ENCODE assay signal across 8 mouse cellular contexts in genomic region chr5:124868981-124869380, GRCm38 (mm10). TPM values are rescaled to one million over a fixed set of nuclear protein-coding genes. Genes with fewer than 3 reads are reported as not detected.
A peak's percentile ranks its signal among the peaks of the same experiment; 100 is the strongest.
DNase-seq lines count a peak whose midpoint lies in the region; TF ChIP-seq lines count a peak whose summit lies in the region.

No protein-coding gene starts in this region.

- H3K27ac ChIP-seq in heart, adult 2 months: no peak overlapping the region
- H3K27ac ChIP-seq in gastrocnemius, adult 2 months: no peak overlapping the region

- no peak overlapping the region for H3K4me3 ChIP-seq in heart, adult 2 months
- H3K4me3 ChIP-seq in gastrocnemius, adult 2 months: no peak overlapping the region

- peaks cover 9% of the 10 kb centered on the region for H3K4me1 ChIP-seq in heart, adult 2 months (ENCODE audit: control insufficient read depth, insufficient read depth, low read length)

- H3K9ac ChIP-seq in heart, adult 2 months (ENCODE audit: low read depth, low read length): no peak overlapping the region

- peaks cover 6% of the 10 kb centered on the region for H3K36me3 ChIP-seq in heart, adult 2 months (ENCODE audit: control insufficient read depth, insufficient read depth, low read length)
- no peaks in the 10 kb centered on the region for H3K36me3 ChIP-seq in splenic B cell, adult 2 months (ENCODE audit: control insufficient read depth, insufficient read depth, low read length, poor library complexity, severe bottlenecking)

- no peaks in the 10 kb centered on the region for H3K27me3 ChIP-seq in heart, adult 2 months (ENCODE audit: control insufficient read depth, insufficient read depth, low read length)
- H3K27me3 ChIP-seq in splenic B cell, adult 2 months (ENCODE audit: control insufficient read depth, insufficient read depth, low read length, poor library complexity, severe bottlenecking): no peaks in the 10 kb centered on the region

- WGBS in heart, adult 2 months: 36% methylated on average over 4 of the region's 4 CpGs

- TF ChIP-seq CTCF in heart, adult 2 months (IDR thresholded peaks at IDR 0.05): peak; percentile 76
- peak; percentile 73 for TF ChIP-seq CTCF in gastrocnemius, adult 2 months (IDR thresholded peaks at IDR 0.05)

- intact Hi-C loops in heart, adult 2 months (cut with DNase I): loop anchor here (5.0 to 10.0 kb wide), 3 partner anchors 92 to 606 kb away; partner anchors contain the start of gene Aacs
- intact Hi-C loops in heart, postnatal 25 days (cut with DNase I): loop anchor here (2.0 to 10.0 kb wide), 3 partner anchors 92 to 444 kb away; partner anchors contain the start of gene Sbno1
- intact Hi-C loops in gastrocnemius, adult 2 months (cut with DNase I): loop anchor here (2.0 to 10.0 kb wide), 3 partner anchors 92 to 444 kb away; partner anchors contain the start of gene Sbno1

- TF ChIP-seq POLR2A in heart, adult 2 months (IDR thresholded peaks at IDR 0.05; ENCODE audit: insufficient read depth, low read depth, low read length): no peak

- peaks cover 6% of the 10 kb centered on the region for H3K79me2 ChIP-seq in heart, adult 2 months (replicated peaks; ENCODE audit: control insufficient read depth, insufficient read depth, low read length)

- TF ChIP-seq EP300 in heart, adult 2 months (IDR thresholded peaks at IDR 0.05; ENCODE audit: insufficient read depth, low read depth, low read length): no peak

- peak; percentile 57 to 61 for DNase-seq in heart, adult 2 months
- DNase-seq in heart, postnatal 25 days (ENCODE audit: low spot score): no peak
- DNase-seq in Muller cell, postnatal 12 days (ENCODE audit: inconsistent ontology term): peak; percentile 50
- DNase-seq in cerebellum, postnatal 10 days: peak; percentile 87 to 88
- peak; percentile 70 for DNase-seq in gastrocnemius, adult 2 months
- DNase-seq in layer of hippocampus, adult 18-20 months (ENCODE audit: low spot score in 2 of 2): peak; percentile 39 to 88
- peak; percentile 74 for DNase-seq in lung, postnatal 14 days
- peak; percentile 79 for DNase-seq in splenic B cell, adult 2 months (ENCODE audit: low read depth, low spot score)

RNA-seq across cellular contexts. Expression of gene Zfp664, which starts 6.5 kb away (rescaled TPM):
- total RNA-seq in heart, adult 2 months (2021): 10 to 100 TPM; 37.4 to 38.6 TPM
- polyA plus RNA-seq in heart, adult 2 months (2012; rRNA removed): 12.6 and 21.8 TPM in 2 replicates
- 10 to 100 TPM; 39.2 to 46.1 TPM for total RNA-seq in heart, postnatal 25 days (2021)
- total RNA-seq in gastrocnemius, adult 2 months (2021): 10 to 100 TPM; 17.0 to 21.8 TPM
- 10 to 100 TPM; 68.8 to 69.3 TPM for total RNA-seq in layer of hippocampus, adult 18-20 months (2021)

RNA-seq across cellular contexts. Expression of gene Ccdc92, which starts 6.8 kb away (rescaled TPM):
- total RNA-seq in heart, adult 2 months (2021): 1 to 10 TPM in 1 of 2 experiments, under 1 TPM in 1; 0.99 to 1.8 TPM
- polyA plus RNA-seq in heart, adult 2 months (2012; rRNA removed): 1.5 and 2.4 TPM in 2 replicates
- 1 to 10 TPM in 1 of 2 experiments, under 1 TPM in 1; 0.98 to 1.1 TPM for total RNA-seq in heart, postnatal 25 days (2021)
- total RNA-seq in gastrocnemius, adult 2 months (2021): under 1 TPM; 0.45 to 0.64 TPM
- total RNA-seq in layer of hippocampus, adult 18-20 months (2021): 10 to 100 TPM; 84.6 to 90.7 TPM

Comparison
In these comparisons a context has a peak if more than half of its experiments do, and no peak if none do; other contexts are left out.
1. RNA of gene Ccdc92, which starts 6.8 kb away (total RNA-seq): 84.6 to 90.7 TPM in layer of hippocampus, adult 18-20 months; 0.99 to 1.8 TPM in heart, adult 2 months, 0.98 to 1.1 TPM in heart, postnatal 25 days and 0.45 to 0.64 TPM in gastrocnemius, adult 2 months; every median in the first group is over 10 times any median in the second.